Mouse (Mus musculus) bone marrow macrophage, adult 2 months (primary cell): Measurements from ENCODE around the gene Etl4.
"Not testable (repeated sequence)": the region's sequence is repeated elsewhere in the genome, so short reads cannot be mapped to it uniquely, and the experiment has no call there.

Experiments used
- CTCF ChIP-seq: IDR thresholded peaks from 2 replicates; pipeline ENCODE4 v1.5.1; 2012; ENCODE audit warnings: low read depth, mild to moderate bottlenecking, low read length, moderate library complexity
- POLR2A ChIP-seq: IDR thresholded peaks from 2 replicates; pipeline ENCODE4 v1.6.1; 2012; ENCODE audit warnings: mild to moderate bottlenecking, low read depth, low read length, borderline replicate concordance

DNA sequence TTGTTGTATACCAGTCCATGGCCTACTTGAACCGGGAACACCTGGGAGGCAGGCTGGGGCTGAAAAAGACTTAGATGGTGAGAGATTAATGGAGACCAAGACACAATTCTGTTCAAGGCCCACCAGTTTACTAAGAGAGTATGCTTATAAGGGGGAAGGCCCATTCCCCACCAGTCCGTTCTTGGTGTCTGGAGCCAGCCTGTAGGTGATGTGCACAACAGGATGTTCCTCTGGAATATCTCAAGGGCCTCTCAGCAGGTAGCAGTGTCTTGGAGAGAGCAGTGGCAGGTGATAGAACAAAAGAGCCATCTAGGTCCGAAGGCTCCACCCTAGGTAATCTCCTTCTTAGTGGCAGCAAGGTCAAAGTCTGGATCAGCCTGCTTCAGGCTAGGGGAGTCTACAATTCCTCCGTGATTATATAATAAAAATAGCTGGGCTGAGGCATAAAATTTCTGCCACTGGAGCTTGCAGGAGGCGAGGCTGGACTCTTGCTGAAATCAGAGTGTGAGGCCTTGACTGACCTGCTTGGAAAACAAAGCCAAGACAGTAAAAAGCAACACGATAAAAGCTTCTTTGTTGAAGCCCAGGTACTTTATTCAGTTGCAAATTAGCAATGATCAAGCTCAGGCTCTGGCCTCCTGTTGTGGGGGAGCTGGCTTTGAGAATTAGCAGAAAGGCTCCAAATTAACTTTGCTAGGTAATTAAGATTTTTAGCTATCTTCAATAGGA is 267.0 kb downstream of the Etl4 start:
- TF ChIP-seq POLR2A, CTCF: not testable (repeated sequence)
